Mouse (Mus musculus): ENCODE measurements around the gene Lhx5. TPM values are rescaled to one million over a fixed set of nuclear protein-coding genes. Genes with fewer than 3 reads are reported as not detected.

Gene Lhx5
- total RNA-seq, 2 experiments from 2014 or later: not detected

GRCm38 (mm10) chr5:120429692-120430091 lies 1.8 kb upstream of the Lhx5 start:
- intact Hi-C loops (cut with DNase I): loop anchor here (5.0 to 10.0 kb wide), 2 partner anchors 625 to 757 kb away; partner anchors contain the start of gene Tbx3
- DNase-seq (ENCODE audit: low spot score in 2 of 2): no peak

GRCm38 (mm10) chr5:120431001-120431583 lies 407 bp upstream of the Lhx5 start:
- DNase-seq (ENCODE audit: low spot score in 2 of 2): no peak
- intact Hi-C loops (cut with DNase I): loop anchor here (5.0 to 10.0 kb wide), 2 partner anchors 626 to 759 kb away; partner anchors contain the start of gene Tbx3

- DNase-seq (ENCODE audit: low spot score in 2 of 2): no peak
- intact Hi-C loops (cut with DNase I): loop anchor here (5.0 to 10.0 kb wide), 2 partner anchors 628 to 760 kb away; partner anchors contain the start of gene Tbx3
Observed at GRCm38 (mm10) chr5:120432486-120433015, 1.1 kb downstream of the Lhx5 start.

- intact Hi-C loops (cut with DNase I): loop anchor here (5.0 to 10.0 kb wide), 2 partner anchors 628 to 761 kb away; partner anchors contain the start of gene Tbx3
- DNase-seq (ENCODE audit: low spot score in 2 of 2): no peak
Observed at GRCm38 (mm10) chr5:120433135-120433760, 1.7 kb downstream of the Lhx5 start.

- intact Hi-C loops (cut with DNase I): loop anchor here (5.0 to 10.0 kb wide), 2 partner anchors 629 to 762 kb away; partner anchors contain the start of gene Tbx3
- no peak for DNase-seq (ENCODE audit: low spot score in 2 of 2)
Observed at GRCm38 (mm10) chr5:120434231-120434735, 2.8 kb downstream of the Lhx5 start.

GRCm38 (mm10) chr5:120435006-120435681 lies 3.6 kb downstream of the Lhx5 start:
- no peak for DNase-seq (ENCODE audit: low spot score in 2 of 2)
- intact Hi-C loops (cut with DNase I): loop anchor here (5.0 to 10.0 kb wide), 2 partner anchors 598 to 630 kb away; no protein-coding TSS in a partner anchor

GRCm38 (mm10) chr5:120435731-120436501 lies 4.4 kb downstream of the Lhx5 start:
- DNase-seq (ENCODE audit: low spot score in 2 of 2): no peak
- intact Hi-C loops (cut with DNase I): loop anchor here (5.0 to 10.0 kb wide), 2 partner anchors 599 to 631 kb away; no protein-coding TSS in a partner anchor

GRCm38 (mm10) chr5:120436885-120437495 lies 5.5 kb downstream of the Lhx5 start:
- no peak for DNase-seq (ENCODE audit: low spot score in 2 of 2)
- intact Hi-C loops (cut with DNase I): loop anchor here (5.0 to 10.0 kb wide), 2 partner anchors 600 to 632 kb away; no protein-coding TSS in a partner anchor

GRCm38 (mm10) chr5:120437539-120437938 lies 6.0 kb downstream of the Lhx5 start:
- intact Hi-C loops (cut with DNase I): loop anchor here (5.0 to 10.0 kb wide), 2 partner anchors 600 to 633 kb away; no protein-coding TSS in a partner anchor
- DNase-seq (ENCODE audit: low spot score in 2 of 2): no peak

- DNase-seq (ENCODE audit: low spot score in 2 of 2): no peak
- intact Hi-C loops (cut with DNase I): loop anchor here (5.0 to 10.0 kb wide), 2 partner anchors 601 to 633 kb away; no protein-coding TSS in a partner anchor
Observed at GRCm38 (mm10) chr5:120437986-120438385, 6.5 kb downstream of the Lhx5 start.

- no peak for DNase-seq (ENCODE audit: low spot score in 2 of 2)
- intact Hi-C loops (cut with DNase I): loop anchor here (5.0 to 10.0 kb wide), 2 partner anchors 601 to 634 kb away; no protein-coding TSS in a partner anchor
Observed at GRCm38 (mm10) chr5:120438469-120438868, 7.0 kb downstream of the Lhx5 start.

- DNase-seq (ENCODE audit: low spot score in 2 of 2): no peak
- intact Hi-C loops (cut with DNase I): loop anchor here (5.0 to 10.0 kb wide), 2 partner anchors 602 to 634 kb away; no protein-coding TSS in a partner anchor
Observed at GRCm38 (mm10) chr5:120438991-120439710, 7.7 kb downstream of the Lhx5 start.

- intact Hi-C loops (cut with DNase I): loop anchor here (2.0 to 10.0 kb wide), 3 partner anchors 293 to 635 kb away; no protein-coding TSS in a partner anchor
- no peak for DNase-seq (ENCODE audit: low spot score in 2 of 2)
Observed at GRCm38 (mm10) chr5:120439887-120440670, 8.6 kb downstream of the Lhx5 start.

GRCm38 (mm10) chr5:120440733-120441132 lies 9.2 kb downstream of the Lhx5 start:
- intact Hi-C loops (cut with DNase I): loop anchor here (2.0 kb wide), 1 partner anchor 294 kb away; no protein-coding TSS in a partner anchor
- peak; percentile 80 to 88 for DNase-seq (ENCODE audit: low spot score in 2 of 2)

- no peak for DNase-seq (ENCODE audit: low spot score in 2 of 2)
- intact Hi-C loops (cut with DNase I): no loop called here
Observed at GRCm38 (mm10) chr5:120447305-120447704, 15.8 kb downstream of the Lhx5 start.

- DNase-seq (ENCODE audit: low spot score in 2 of 2): no peak
- intact Hi-C loops (cut with DNase I): loop anchor here (5.0 kb wide), 1 partner anchor 308 kb away; no protein-coding TSS in a partner anchor
Observed at GRCm38 (mm10) chr5:120454756-120455337, 23.3 kb downstream of the Lhx5 start.
